ENCODE assay signal across 9 mouse cellular contexts in genomic region chr10:111550075-111550695, GRCm38 (mm10). TPM values are rescaled to one million over a fixed set of nuclear protein-coding genes. Genes with fewer than 3 reads are reported as not detected.
DNase-seq lines count a peak whose midpoint lies in the region; ATAC-seq lines count a peak whose summit lies in the region.
"Had no signal": no experiment of that assay in that cellular context is flagged by ENCODE, and none has a peak within 500 bp of the region (broad histone marks: within the 10 kb centered on the region; RNA-seq: fewer than 3 reads in every experiment).

No protein-coding gene starts in this region.

- intact Hi-C loops in gastrocnemius, postnatal 14 days (cut with DNase I; ENCODE audit: low total_unique reads), result no loop called here

- H3K27ac ChIP-seq in heart, embryonic 12.5 days (ENCODE audit: poor library complexity, severe bottlenecking), result no peak overlapping the region
- H3K27ac ChIP-seq in stomach, embryonic 16.5 days (ENCODE audit: low read length), result peak overlapping the region; percentile 90
- no peak overlapping the region for H3K27ac ChIP-seq in midbrain, embryonic 10.5 days (replicated peaks)

- 70% methylated on average over 6 of the region's 6 CpGs for WGBS in heart, embryonic 12.5 days
- 31% methylated on average over 6 of the region's 6 CpGs for WGBS in stomach, embryonic 16.5 days
- WGBS in midbrain, embryonic 10.5 days, result 85% methylated on average over 6 of the region's 6 CpGs

- no peaks in the 10 kb centered on the region for H3K36me3 ChIP-seq in heart, embryonic 12.5 days
- H3K36me3 ChIP-seq in stomach, embryonic 16.5 days (ENCODE audit: control insufficient read depth, insufficient read depth, low read length), result no peaks in the 10 kb centered on the region
- no peaks in the 10 kb centered on the region for H3K36me3 ChIP-seq in midbrain, embryonic 10.5 days

- no peaks in the 10 kb centered on the region for H3K27me3 ChIP-seq in heart, embryonic 12.5 days (replicated peaks)
- H3K27me3 ChIP-seq in stomach, embryonic 16.5 days (ENCODE audit: control insufficient read depth, insufficient read depth, low read length), result no peaks in the 10 kb centered on the region
- no peaks in the 10 kb centered on the region for H3K27me3 ChIP-seq in midbrain, embryonic 10.5 days (ENCODE audit: low read depth, poor library complexity, severe bottlenecking)

- H3K9me3 ChIP-seq in heart, embryonic 12.5 days (replicated peaks), result 0 out of 2 replicates have a peak, but pooled peaks cover 2% of the 10 kb centered on the region
- no peaks in the 10 kb centered on the region for H3K9me3 ChIP-seq in stomach, embryonic 16.5 days (replicated peaks; ENCODE audit: control insufficient read depth, low read length)
- H3K9me3 ChIP-seq in midbrain, embryonic 10.5 days (replicated peaks), result no peaks in the 10 kb centered on the region

- peaks cover 11% of the 10 kb centered on the region; the same call in 1 of the 2 replicates for H3K4me1 ChIP-seq in heart, embryonic 12.5 days (replicated peaks)
- peaks cover 18% of the 10 kb centered on the region for H3K4me1 ChIP-seq in stomach, embryonic 16.5 days (ENCODE audit: control insufficient read depth, insufficient read depth, low read length)
- H3K4me1 ChIP-seq in midbrain, embryonic 10.5 days, result no peaks in the 10 kb centered on the region

- no peak overlapping the region for H3K9ac ChIP-seq in heart, embryonic 12.5 days
- peak overlapping the region; percentile 41; the same call in 1 of the 2 replicates for H3K9ac ChIP-seq in stomach, embryonic 16.5 days (ENCODE audit: low read length)

- no peak overlapping the region for H3K4me3 ChIP-seq in heart, embryonic 12.5 days
- H3K4me3 ChIP-seq in stomach, embryonic 16.5 days (replicated peaks; ENCODE audit: low read length), result no peak overlapping the region
- no peak overlapping the region for H3K4me3 ChIP-seq in midbrain, embryonic 10.5 days

- DNase-seq in heart, adult 8-10 months (ENCODE audit: low spot score), result peak; percentile 47
- DNase-seq in urinary bladder, postnatal 25 days (ENCODE audit: low spot score), result peak; percentile 36
- no peak for DNase-seq in urinary bladder, adult 2 months (ENCODE audit: low spot score)
- DNase-seq in gastrocnemius, postnatal 14 days, result peak; percentile 63
- no peak for DNase-seq in midbrain, embryonic 10.5 days (ENCODE audit: low spot score)
- DNase-seq in spleen, postnatal 14 days (ENCODE audit: low spot score in 2 of 2), result no peak
- DNase-seq: kidney, adult 18-20 months had no signal

- no peak for ATAC-seq in heart, embryonic 12.5 days (ENCODE audit: insufficient number of reproducible peaks, low FRiP score)
- peak; percentile 67 for ATAC-seq in stomach, embryonic 16.5 days (ENCODE audit: insufficient read depth, low FRiP score)

- no peak overlapping the region for H3K4me2 ChIP-seq in heart, embryonic 12.5 days
- no peak overlapping the region for H3K4me2 ChIP-seq in stomach, embryonic 16.5 days (ENCODE audit: low read depth, low read length)

RNA-seq across cellular contexts. Expression of gene Phlda1, which starts 44.1 kb away (rescaled TPM):
- total RNA-seq in heart, adult 8-10 months (2022), result 10 to 100 TPM; 10.5 to 18.1 (median 12.4) TPM
- 19.8 and 24.6 TPM in 2 replicates for polyA plus RNA-seq in heart, embryonic 12.5 days (2016; fragmentation: Nextera tagmentation; extraction: Ambion mirVana)
- 64.4 and 71.6 TPM in 2 replicates for polyA plus RNA-seq in urinary bladder, adult 2 months (2012; rRNA removed)
- total RNA-seq in gastrocnemius, postnatal 14 days (2021), result 1 to 10 TPM; 6.2 to 6.4 TPM
- 44.4 and 50.7 TPM in 2 replicates for polyA plus RNA-seq in stomach, embryonic 16.5 days (2015; fragmentation: Nextera tagmentation; extraction: Ambion mirVana)
- polyA plus RNA-seq in midbrain, embryonic 10.5 days (2016; fragmentation: Nextera tagmentation; extraction: Ambion mirVana), result 15.1 and 17.3 TPM in 2 replicates

Comparison
In these comparisons a context has a peak if more than half of its experiments do, and no peak if none do; other contexts are left out.
1. DNase-seq: peak in heart, adult 8-10 months (single experiment), urinary bladder, postnatal 25 days (single experiment) and gastrocnemius, postnatal 14 days (single experiment); none in urinary bladder, adult 2 months (single experiment), midbrain, embryonic 10.5 days (single experiment) and spleen, postnatal 14 days (0 of 2).